Mouse (Mus musculus): Measurements from ENCODE around the gene Tet2. TPM values are rescaled to one million over a fixed set of nuclear protein-coding genes. Genes with fewer than 3 reads are reported as not detected.

The Tet2 gene
- polyA plus RNA-seq, 1 experiment from 2014 or later: 16.1 TPM

DNA sequence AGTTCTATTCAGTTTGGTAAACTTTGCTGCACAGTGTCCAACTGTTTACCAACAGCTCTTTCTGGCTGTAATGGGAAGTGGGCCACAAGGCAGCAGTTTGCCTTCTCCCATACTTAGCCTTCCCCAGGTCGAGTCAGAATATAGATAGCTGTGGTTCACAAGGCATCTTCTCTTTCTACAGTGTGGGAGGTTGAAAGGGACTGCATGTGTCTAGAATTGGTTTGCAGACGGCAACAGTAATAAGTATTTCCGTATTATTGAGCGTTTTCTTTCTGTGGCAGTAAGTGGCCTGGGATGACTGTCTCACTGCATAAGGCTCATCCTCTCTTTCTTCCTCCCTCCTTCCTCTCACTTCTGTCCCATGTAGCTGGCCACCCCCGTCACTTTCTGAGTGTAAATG, 37.2 kb upstream of the Tet2 start:
- Histone ChIP-seq H3K36me3 (ENCODE audit: insufficient read depth, low read length) (no peaks in the 10 kb centered on the region), H3K27me3 (replicated peaks; ENCODE audit: insufficient read depth, low read length) (no peaks in the 10 kb centered on the region), H3K27ac (ENCODE audit: low read length) (no peak overlapping the region), H3K4me3 (ENCODE audit: low read depth, low read length) (no peak overlapping the region), H3K9ac (replicated peaks; ENCODE audit: low read depth) (no peak overlapping the region), H3K9me3 (ENCODE audit: low read length) (no peaks in the 10 kb centered on the region), H3K4me1 (ENCODE audit: insufficient read depth, low read depth, low read length) (no peaks in the 10 kb centered on the region), H3K4me2 (replicated peaks; ENCODE audit: low read depth, low read length) (no peak overlapping the region)
- 74% methylated on average over 5 of the region's 5 CpGs for WGBS
- ATAC-seq: no peak
- DNase-seq (ENCODE audit: low spot score): no peak
- TF ChIP-seq EP300 (IDR thresholded peaks at IDR 0.05) (no peak), CTCF (IDR thresholded peaks at IDR 0.05) (no peak)

DNA sequence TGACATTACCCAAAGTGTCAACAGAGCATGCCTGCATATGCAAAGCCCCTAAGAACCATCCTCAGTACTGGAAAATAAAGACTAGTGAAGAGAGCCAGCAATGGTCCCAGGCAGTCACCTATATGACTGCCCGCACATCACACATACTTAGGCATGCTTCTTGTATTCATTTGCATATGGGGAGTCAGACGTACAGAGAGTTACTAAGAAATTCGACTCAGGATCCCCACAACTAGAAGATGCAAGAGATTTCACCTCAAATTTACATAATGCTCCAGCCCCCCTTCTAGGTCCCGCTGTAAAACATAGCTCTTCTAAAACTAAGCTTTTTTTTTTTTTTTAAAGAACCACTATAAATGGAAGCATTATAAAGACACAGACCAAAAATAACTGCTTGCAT, 36.6 kb upstream of the Tet2 start:
- no peaks in the 10 kb centered on the region for H3K36me3 ChIP-seq (ENCODE audit: insufficient read depth, low read length)
- 78% methylated on average over 4 of the region's 4 CpGs for WGBS
- H3K4me2 ChIP-seq (replicated peaks; ENCODE audit: low read depth, low read length): no peak overlapping the region
- DNase-seq (ENCODE audit: low spot score) (no peak), ATAC-seq (no peak)
- no peaks in the 10 kb centered on the region for H3K9me3 ChIP-seq (ENCODE audit: low read length)
- TF ChIP-seq CTCF (IDR thresholded peaks at IDR 0.05) (no peak), EP300 (IDR thresholded peaks at IDR 0.05) (no peak)
- H3K4me1 ChIP-seq (ENCODE audit: insufficient read depth, low read depth, low read length): no peaks in the 10 kb centered on the region
- no peaks in the 10 kb centered on the region for H3K27me3 ChIP-seq (replicated peaks; ENCODE audit: insufficient read depth, low read length)
- no peak overlapping the region for H3K4me3 ChIP-seq (ENCODE audit: low read depth, low read length)
- H3K9ac ChIP-seq (replicated peaks; ENCODE audit: low read depth): no peak overlapping the region
- no peak overlapping the region for H3K27ac ChIP-seq (ENCODE audit: low read length)

DNA sequence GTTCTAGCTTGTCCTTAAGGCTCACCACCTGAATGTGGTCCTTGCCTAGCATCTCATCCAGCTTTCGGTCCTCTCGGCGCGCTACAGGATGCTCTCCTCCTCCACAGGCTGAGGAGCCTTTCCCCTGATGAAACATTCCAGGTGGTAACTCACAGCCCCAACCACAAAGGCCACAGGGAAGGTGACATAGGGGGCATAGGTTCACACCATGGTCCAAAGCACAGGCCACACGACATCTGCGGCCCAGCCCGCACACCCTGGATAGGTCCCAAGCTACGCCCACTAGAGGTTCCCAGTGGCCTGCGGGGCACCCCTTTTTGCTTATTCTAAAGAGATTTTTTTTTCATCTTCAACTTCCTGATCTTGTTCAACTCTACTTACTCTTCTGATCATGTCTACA, 34.7 kb upstream of the Tet2 start:
- no peak for TF ChIP-seq CTCF (IDR thresholded peaks at IDR 0.05)
- no peak for TF ChIP-seq EP300 (IDR thresholded peaks at IDR 0.05)
- Histone ChIP-seq H3K27ac (ENCODE audit: low read length) (no peak overlapping the region), H3K4me1 (ENCODE audit: insufficient read depth, low read depth, low read length) (no peaks in the 10 kb centered on the region), H3K9me3 (ENCODE audit: low read length) (no peaks in the 10 kb centered on the region), H3K36me3 (ENCODE audit: insufficient read depth, low read length) (no peaks in the 10 kb centered on the region), H3K9ac (replicated peaks; ENCODE audit: low read depth) (no peak overlapping the region), H3K4me2 (replicated peaks; ENCODE audit: low read depth, low read length) (no peak overlapping the region), H3K27me3 (replicated peaks; ENCODE audit: insufficient read depth, low read length) (no peaks in the 10 kb centered on the region), H3K4me3 (ENCODE audit: low read depth, low read length) (no peak overlapping the region)
- ATAC-seq (no peak), DNase-seq (ENCODE audit: low spot score) (no peak)
- WGBS: 88% methylated on average over 9 of the region's 9 CpGs

DNA sequence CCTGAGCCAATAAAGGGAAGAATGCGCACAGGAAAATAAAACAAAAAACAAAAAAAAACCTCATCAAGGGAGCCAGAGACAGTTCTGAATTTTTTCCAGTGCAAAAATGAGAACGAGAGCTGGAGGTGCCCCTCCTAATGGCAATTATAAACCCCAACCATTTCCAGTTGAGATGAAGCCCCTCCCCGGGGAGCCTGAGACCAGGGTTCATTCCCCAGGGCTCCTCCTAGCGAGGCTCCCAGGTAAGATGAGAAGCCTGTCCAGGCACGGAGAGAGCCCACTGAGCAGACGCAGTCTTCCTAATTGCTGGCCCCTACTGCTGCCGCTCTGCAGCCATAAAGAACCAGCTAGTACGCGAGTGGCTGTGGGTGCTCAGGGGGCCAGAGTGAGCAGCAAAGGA, 34.2 kb upstream of the Tet2 start:
- DNase-seq (ENCODE audit: low spot score) (no peak), ATAC-seq (no peak)
- Histone ChIP-seq H3K27me3 (replicated peaks; ENCODE audit: insufficient read depth, low read length) (no peaks in the 10 kb centered on the region), H3K9ac (replicated peaks; ENCODE audit: low read depth) (no peak overlapping the region), H3K4me3 (ENCODE audit: low read depth, low read length) (no peak overlapping the region), H3K4me2 (replicated peaks; ENCODE audit: low read depth, low read length) (no peak overlapping the region), H3K36me3 (ENCODE audit: insufficient read depth, low read length) (no peaks in the 10 kb centered on the region), H3K4me1 (ENCODE audit: insufficient read depth, low read depth, low read length) (no peaks in the 10 kb centered on the region), H3K9me3 (ENCODE audit: low read length) (no peaks in the 10 kb centered on the region), H3K27ac (ENCODE audit: low read length) (no peak overlapping the region)
- TF ChIP-seq CTCF (IDR thresholded peaks at IDR 0.05) (no peak), EP300 (IDR thresholded peaks at IDR 0.05) (no peak)
- WGBS: 60% methylated on average over 9 of the region's 9 CpGs

DNA sequence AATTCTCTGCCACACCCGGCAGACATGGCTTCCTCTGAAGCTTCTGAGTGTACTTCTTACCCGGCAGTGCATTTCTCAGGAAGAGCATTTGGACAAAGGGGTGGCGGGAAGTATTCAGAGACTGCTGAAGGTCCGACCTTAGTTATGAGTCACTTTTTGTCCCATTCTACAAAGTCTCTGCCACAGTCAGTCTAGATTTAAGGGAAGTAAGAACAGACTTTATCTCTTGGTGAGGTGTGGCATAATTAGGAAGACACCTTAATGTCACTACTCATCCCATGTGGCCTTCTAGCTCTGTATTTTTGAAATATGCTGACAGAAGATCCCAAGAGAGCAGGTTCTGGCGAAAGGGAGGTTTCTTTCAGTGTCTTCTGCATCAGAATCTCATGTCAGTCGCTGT, 30.0 kb upstream of the Tet2 start:
- DNase-seq (ENCODE audit: low spot score) (no peak), ATAC-seq (no peak)
- WGBS: 64% methylated on average over 6 of the region's 6 CpGs
- H3K9me3 ChIP-seq (ENCODE audit: low read length): no peaks in the 10 kb centered on the region
- H3K4me3 ChIP-seq (ENCODE audit: low read depth, low read length): no peak overlapping the region
- no peak overlapping the region for H3K4me2 ChIP-seq (replicated peaks; ENCODE audit: low read depth, low read length)
- TF ChIP-seq EP300 (IDR thresholded peaks at IDR 0.05): no peak
- TF ChIP-seq CTCF (IDR thresholded peaks at IDR 0.05): no peak
- no peaks in the 10 kb centered on the region for H3K4me1 ChIP-seq (ENCODE audit: insufficient read depth, low read depth, low read length)
- H3K9ac ChIP-seq (replicated peaks; ENCODE audit: low read depth): no peak overlapping the region
- H3K27ac ChIP-seq (ENCODE audit: low read length): no peak overlapping the region
- H3K27me3 ChIP-seq (replicated peaks; ENCODE audit: insufficient read depth, low read length): no peaks in the 10 kb centered on the region
- no peaks in the 10 kb centered on the region for H3K36me3 ChIP-seq (ENCODE audit: insufficient read depth, low read length)

DNA sequence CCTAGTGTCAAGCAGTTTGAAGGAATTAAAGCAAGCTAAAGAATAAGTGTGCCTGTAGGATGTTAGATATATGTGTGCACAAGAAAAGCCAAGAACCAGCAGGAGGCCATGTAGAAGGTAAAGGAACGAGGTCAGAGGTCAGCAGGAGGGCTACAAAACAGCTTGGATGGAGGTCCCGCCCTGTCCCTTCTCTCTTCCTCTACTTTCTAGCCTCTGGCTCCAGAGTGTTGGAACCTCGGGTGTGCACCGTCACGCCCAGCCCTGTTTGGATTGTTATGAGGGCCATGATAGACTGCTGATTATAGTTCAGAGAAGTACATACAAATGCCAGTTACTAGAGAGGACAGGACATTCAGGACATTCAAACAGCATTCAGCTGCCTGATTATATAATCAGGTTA, 27.0 kb upstream of the Tet2 start:
- no peak for ATAC-seq
- Histone ChIP-seq H3K27me3 (replicated peaks; ENCODE audit: insufficient read depth, low read length) (no peaks in the 10 kb centered on the region), H3K4me3 (ENCODE audit: low read depth, low read length) (no peak overlapping the region), H3K4me1 (ENCODE audit: insufficient read depth, low read depth, low read length) (no peaks in the 10 kb centered on the region), H3K4me2 (replicated peaks; ENCODE audit: low read depth, low read length) (no peak overlapping the region), H3K9ac (replicated peaks; ENCODE audit: low read depth) (no peak overlapping the region), H3K9me3 (ENCODE audit: low read length) (no peaks in the 10 kb centered on the region), H3K36me3 (ENCODE audit: insufficient read depth, low read length) (no peaks in the 10 kb centered on the region), H3K27ac (ENCODE audit: low read length) (no peak overlapping the region)
- DNase-seq (ENCODE audit: low spot score): no peak
- TF ChIP-seq CTCF (IDR thresholded peaks at IDR 0.05): no peak
- no peak for TF ChIP-seq EP300 (IDR thresholded peaks at IDR 0.05)
- 68% methylated on average over 5 of the region's 5 CpGs for WGBS

DNA sequence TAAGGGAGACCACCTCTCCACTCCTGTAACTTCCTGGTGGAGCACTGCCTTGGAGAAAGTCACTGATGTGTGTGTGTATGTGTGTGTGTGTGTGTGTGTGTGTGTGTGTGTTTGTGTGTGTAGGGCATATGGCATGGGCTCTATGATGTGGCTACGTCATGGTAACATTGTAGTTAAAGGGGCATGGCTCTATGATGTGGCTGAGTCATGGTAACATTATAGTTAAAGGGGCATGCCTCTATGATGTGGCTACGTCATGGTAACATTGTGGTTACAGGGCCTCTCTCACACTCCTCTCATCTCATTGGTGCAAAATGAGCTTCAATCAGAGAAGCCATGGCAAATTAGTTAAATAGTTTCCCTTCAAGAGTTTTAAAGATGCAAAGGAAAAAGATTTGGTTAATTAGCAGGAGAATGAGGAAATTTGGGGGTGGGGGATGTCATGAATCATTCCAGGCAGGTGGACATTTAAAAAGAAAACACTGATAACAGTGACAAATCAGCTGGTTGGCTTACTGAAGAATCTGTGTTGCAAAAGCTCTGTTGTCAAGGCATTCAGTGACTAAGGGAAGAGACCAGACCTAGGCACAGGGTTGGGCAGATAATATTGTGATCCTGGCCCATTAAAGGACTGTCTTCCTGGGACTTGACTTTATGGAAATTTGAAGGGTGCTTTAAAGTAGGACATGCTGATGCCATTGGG, 18.7 kb upstream of the Tet2 start:
- 58% methylated on average over 2 of the region's 2 CpGs for WGBS
- no peak overlapping the region for H3K4me2 ChIP-seq (replicated peaks; ENCODE audit: low read depth, low read length)
- no peaks in the 10 kb centered on the region for H3K36me3 ChIP-seq (ENCODE audit: insufficient read depth, low read length)
- no peak overlapping the region for H3K27ac ChIP-seq (ENCODE audit: low read length)
- no peak for TF ChIP-seq EP300 (IDR thresholded peaks at IDR 0.05)
- no peak for TF ChIP-seq CTCF (IDR thresholded peaks at IDR 0.05)
- H3K27me3 ChIP-seq (replicated peaks; ENCODE audit: insufficient read depth, low read length): no peaks in the 10 kb centered on the region
- H3K4me3 ChIP-seq (ENCODE audit: low read depth, low read length): no peak overlapping the region
- ATAC-seq: no peak
- H3K9ac ChIP-seq (replicated peaks; ENCODE audit: low read depth): no peak overlapping the region
- no peaks in the 10 kb centered on the region for H3K4me1 ChIP-seq (ENCODE audit: insufficient read depth, low read depth, low read length)
- no peak for DNase-seq (ENCODE audit: low spot score)
- no peaks in the 10 kb centered on the region for H3K9me3 ChIP-seq (ENCODE audit: low read length)

All from lung, postnatal 0 days (tissue).